Mouse (Mus musculus) MEL (cell line): ENCODE results near the gene Itfg1. TPM values are rescaled to one million over a fixed set of nuclear protein-coding genes. Genes with fewer than 3 reads are reported as not detected.

Experiments used
- DNase-seq: peaks from one replicate; pipeline ENCODE4 v3.0.0; 2011; ENCODE audit warnings: low read depth, low spot score
- H3K27ac ChIP-seq: 2 replicates; pipeline ENCODE4 v1.5.1; 2012; ENCODE audit warnings: low read depth, mild to moderate bottlenecking, control low read depth, low read length, moderate library complexity; ENCODE audit not compliant: control insufficient read depth
- H3K27me3 ChIP-seq, 2 experiments: fragments of 150-350 bp in 1 of 2; sonication (generic) in 1 of 2; 2 replicates each; pipeline ENCODE4 v1.6.1; 2012; ENCODE audit warnings: low read length in 2 of 2, mild to moderate bottlenecking in 2 of 2, improper control_type of control experiment in 1 of 2, moderate library complexity in 1 of 2; ENCODE audit not compliant: insufficient read depth in 2 of 2, control insufficient read depth in 1 of 2
- H3K36me3 ChIP-seq, 2 experiments: 2 replicates each; pipeline ENCODE4 v1.6.1; 2012 to 2014; ENCODE audit warnings: low read length in 2 of 2, improper control_type of control experiment in 1 of 2, inconsistent platforms in 1 of 2, mild to moderate bottlenecking in 1 of 2; ENCODE audit not compliant: insufficient read depth in 2 of 2, control insufficient read depth in 1 of 2
- H3K4me1 ChIP-seq, 2 experiments: fragments of 150-350 bp in 1 of 2; sonication (generic) in 1 of 2; 2 replicates each; pipeline ENCODE4 v1.6.1; 2012; ENCODE audit warnings: low read length in 2 of 2, improper control_type of control experiment in 1 of 2, mild to moderate bottlenecking in 1 of 2; ENCODE audit not compliant: insufficient read depth in 2 of 2, control insufficient read depth in 1 of 2
- H3K4me3 ChIP-seq, 2 experiments: fragments of 150-350 bp in 1 of 2; sonication (generic) in 1 of 2; 2 replicates each; pipeline ENCODE4 v1.5.1; 2012; ENCODE audit warnings: low read depth in 2 of 2, low read length in 2 of 2, mild to moderate bottlenecking in 2 of 2, moderate library complexity in 2 of 2, control low read depth in 1 of 2, improper control_type of control experiment in 1 of 2; ENCODE audit not compliant: control insufficient read depth in 1 of 2, insufficient read depth in 1 of 2
- H3K79me2 ChIP-seq: 2 replicates; pipeline ENCODE4 v1.6.1; 2012; ENCODE audit warnings: mild to moderate bottlenecking, low read length, moderate library complexity; ENCODE audit not compliant: control insufficient read depth, poor library complexity, insufficient read depth
- H3K9ac ChIP-seq: 2 replicates; pipeline ENCODE4 v1.6.1; 2012; ENCODE audit warnings: low read depth, mild to moderate bottlenecking, control low read depth, low read length, moderate library complexity; ENCODE audit not compliant: control insufficient read depth, poor library complexity, severe bottlenecking
- H3K9me3 ChIP-seq: fragments of 150-350 bp; sonication (generic); replicated peaks from 2 replicates; pipeline ENCODE4 v1.6.1; 2012; ENCODE audit warnings: mild to moderate bottlenecking, low read length, improper control_type of control experiment, moderate library complexity; ENCODE audit not compliant: insufficient read depth
- BHLHE40 ChIP-seq: IDR thresholded peaks from 2 replicates; pipeline ENCODE4 v1.6.1; 2012; ENCODE audit warnings: low read depth, mild to moderate bottlenecking, inconsistent platforms, low read length, improper control_type of control experiment, borderline replicate concordance
- CHD2 ChIP-seq: IDR thresholded peaks from 2 replicates; pipeline ENCODE4 v1.6.1; 2011; ENCODE audit warnings: low read length, improper control_type of control experiment
- CTCF ChIP-seq, 3 experiments: IDR thresholded peaks in 2 of 3; conservative IDR thresholded peaks in 1 of 3; 2 replicates each; pipeline ENCODE4 v1.5.1; 2011 to 2012; ENCODE audit warnings: low read length in 3 of 3, low read depth in 2 of 3, mild to moderate bottlenecking in 2 of 3, improper control_type of control experiment in 1 of 3, inconsistent platforms in 1 of 3, mixed read lengths in 1 of 3, moderate library complexity in 1 of 3; ENCODE audit not compliant: control insufficient read depth in 1 of 3, insufficient read depth in 1 of 3, poor library complexity in 1 of 3, severe bottlenecking in 1 of 3
- E2F4 ChIP-seq: IDR thresholded peaks from 2 replicates; pipeline ENCODE4 v1.6.1; 2011; ENCODE audit warnings: low read depth, low read length, improper control_type of control experiment, borderline replicate concordance
- ELF1 ChIP-seq: IDR thresholded peaks from 2 replicates; pipeline ENCODE4 v1.6.1; 2014; ENCODE audit warnings: low read depth, mild to moderate bottlenecking, inconsistent platforms, low read length, improper control_type of control experiment, moderate library complexity
- EP300 ChIP-seq, 2 experiments: IDR thresholded peaks; 2 replicates each; pipeline ENCODE4 v1.6.1; 2011; ENCODE audit warnings: improper control_type of control experiment in 2 of 2, low read length in 2 of 2, low read depth in 1 of 2, mild to moderate bottlenecking in 1 of 2
- ETS1 ChIP-seq: IDR thresholded peaks from 2 replicates; pipeline ENCODE4 v1.6.1; 2012; ENCODE audit warnings: low read depth, mild to moderate bottlenecking, inconsistent platforms, low read length, improper control_type of control experiment, moderate library complexity
- HCFC1 ChIP-seq: IDR thresholded peaks from 2 replicates; pipeline ENCODE4 v1.6.1; 2012; ENCODE audit warnings: low read depth, mild to moderate bottlenecking, inconsistent platforms, low read length, improper control_type of control experiment, moderate library complexity
- JUND ChIP-seq: IDR thresholded peaks from 2 replicates; pipeline ENCODE4 v1.6.1; 2011; ENCODE audit warnings: low read depth, mild to moderate bottlenecking, improper control_type of control experiment, low read length
- MAZ ChIP-seq: IDR thresholded peaks from 2 replicates; pipeline ENCODE4 v1.6.1; 2012; ENCODE audit warnings: low read depth, mild to moderate bottlenecking, inconsistent platforms, low read length, improper control_type of control experiment
- MXI1 ChIP-seq: IDR thresholded peaks from 2 replicates; pipeline ENCODE4 v1.6.1; 2011; ENCODE audit warnings: mild to moderate bottlenecking, low read depth, low read length, improper control_type of control experiment
- MYC ChIP-seq: IDR thresholded peaks from 2 replicates; pipeline ENCODE4 v1.6.1; 2011; ENCODE audit warnings: low read depth, mild to moderate bottlenecking, low read length, improper control_type of control experiment, moderate library complexity
- NELFE ChIP-seq: IDR thresholded peaks from 2 replicates; pipeline ENCODE4 v1.6.1; 2011; ENCODE audit warnings: low read depth, low read length, improper control_type of control experiment
- POLR2A ChIP-seq, 2 experiments: IDR thresholded peaks; 2 replicates each; pipeline ENCODE4 v1.6.1; 2011 to 2012; ENCODE audit warnings: low read length in 2 of 2, mild to moderate bottlenecking in 2 of 2, control low read depth in 1 of 2, improper control_type of control experiment in 1 of 2, low read depth in 1 of 2, moderate library complexity in 1 of 2; ENCODE audit not compliant: control insufficient read depth in 1 of 2, insufficient read depth in 1 of 2, poor library complexity in 1 of 2
- POLR2AphosphoS5 ChIP-seq: IDR thresholded peaks from 2 replicates; pipeline ENCODE4 v1.6.1; 2012; ENCODE audit warnings: low read depth, borderline replicate concordance, mild to moderate bottlenecking, inconsistent platforms, low read length, moderate library complexity, mixed read lengths
- RAD21 ChIP-seq: IDR thresholded peaks from 2 replicates; pipeline ENCODE4 v1.6.1; 2011; ENCODE audit warnings: mild to moderate bottlenecking, low read depth, low read length, improper control_type of control experiment
- SMC3 ChIP-seq: IDR thresholded peaks from 2 replicates; pipeline ENCODE4 v1.6.1; 2011; ENCODE audit warnings: low read depth, low read length, improper control_type of control experiment
- UBTF ChIP-seq: IDR thresholded peaks from 2 replicates; pipeline ENCODE4 v1.6.1; 2012; ENCODE audit warnings: low read depth, mild to moderate bottlenecking, inconsistent platforms, low read length, improper control_type of control experiment, moderate library complexity, borderline replicate concordance; ENCODE audit not compliant: insufficient read depth
- ZC3H11A ChIP-seq: IDR thresholded peaks from 2 replicates; pipeline ENCODE4 v1.6.1; 2012; ENCODE audit warnings: low read depth, mild to moderate bottlenecking, inconsistent platforms, low read length, improper control_type of control experiment
- polyA plus RNA-seq, 2 experiments: library from polyadenylated mRNA; stranded (reverse) in 1 of 2; unstranded in 1 of 2; fragments of >175 nt in 1 of 2; fragments of >200 nt in 1 of 2; gene quantifications; 2 replicates each; pipeline versions ENCODE4 v1.2.1 to v1.2.4; 2012; ENCODE audit warnings: low replicate concordance in 2 of 2, low read depth in 1 of 2; ENCODE audit not compliant: insufficient read length in 2 of 2, insufficient read depth in 1 of 2, missing spikeins in 1 of 2
- total RNA-seq: library from RNA; depleted of rRNA; stranded (reverse); fragments of 300-350 nt; gene quantifications from 2 replicates; pipeline ENCODE4 v1.2.3, GENCODE M21; 2012

Itfg1 gene
- total and polyA plus RNA-seq, 3 experiments: 21.8 to 26.7 TPM; not detected in 1

GRCm38 (mm10) chr8:85700751-85701351 is 139.9 kb downstream of the Itfg1 start, which contains the start of gene Neto2 (continued):
- TF ChIP-seq ETS1 (0 out of 2 replicates have a peak, but pooled peaks have one; percentile 7), RAD21 (no peak), MXI1 (0 out of 2 replicates have a peak, but pooled peaks have one; percentile 25)

- Histone ChIP-seq H3K36me3 (peaks cover 0 to 15% of the 10 kb centered on the region in 2 experiments; a peak in 2 of 4 replicates), H3K4me1 (peaks cover 4 to 15% of the 10 kb centered on the region in 2 experiments; a peak in 3 of 4 replicates), H3K27me3 (no peaks in the 10 kb centered on the region), H3K27ac (peak overlapping the region; percentile 45; the same call in 1 of the 2 replicates), H3K79me2 (peaks cover 3% of the 10 kb centered on the region; the same call in 1 of the 2 replicates), H3K4me3 (peak overlapping the region; percentile 52 to 89), H3K9ac (peak overlapping the region; percentile 80), H3K9me3 (no peaks in the 10 kb centered on the region)
- peak; percentile 79 for DNase-seq
- no peak for TF ChIP-seq NELFE
- TF ChIP-seq POLR2A (IDR thresholded peaks at IDR 0.05; ENCODE audit: control insufficient read depth in 1 of 2, insufficient read depth in 1 of 2, low read depth in 1 of 2, low read length in 2 of 2, poor library complexity in 1 of 2): no peak
- TF ChIP-seq ZC3H11A: peak; percentile 36
- peak; percentile 62 for TF ChIP-seq SMC3
- TF ChIP-seq HCFC1: no peak; the same call in 1 of the 2 replicates
- TF ChIP-seq EP300 (IDR thresholded peaks at IDR 0.05; ENCODE audit: low read depth in 1 of 2, low read length in 2 of 2): no peak
- peak; percentile 88; the same call in 1 of the 2 replicates for TF ChIP-seq UBTF
- TF ChIP-seq RAD21: peak; percentile 46
- peak; percentile 23; the same call in 1 of the 2 replicates for TF ChIP-seq MXI1
- peak in 2 of 3 experiments; percentile 64 to 81; a peak in 5 of 6 replicates for TF ChIP-seq CTCF (IDR thresholded peaks at IDR 0.05 in 2 of 3, conservative IDR thresholded peaks at IDR 0.05 in 1 of 3; ENCODE audit: control insufficient read depth in 1 of 3, insufficient read depth in 1 of 3, low read depth in 2 of 3, low read length in 3 of 3, poor library complexity in 1 of 3, severe bottlenecking in 1 of 3)
- no peak for TF ChIP-seq POLR2AphosphoS5
- TF ChIP-seq JUND: no peak
Observed at GRCm38 (mm10) chr8:85700101-85700750, 140.5 kb downstream of the Itfg1 start.

- peak overlapping the region; percentile 39 to 52; a peak in 3 of 4 replicates for H3K4me3 ChIP-seq
- H3K27me3 ChIP-seq: no peaks in the 10 kb centered on the region
- H3K27ac ChIP-seq: no peak overlapping the region
- H3K79me2 ChIP-seq: peaks cover 3% of the 10 kb centered on the region; the same call in 1 of the 2 replicates
- peak; percentile 89 for DNase-seq
- H3K36me3 ChIP-seq: peaks cover 0 to 11% of the 10 kb centered on the region in 2 experiments; a peak in 2 of 4 replicates
- no peaks in the 10 kb centered on the region for H3K9me3 ChIP-seq
- H3K4me1 ChIP-seq: peaks cover 4 to 5% of the 10 kb centered on the region in 2 experiments; a peak in 3 of 4 replicates
- H3K9ac ChIP-seq: peak overlapping the region; percentile 40; the same call in 1 of the 2 replicates
- no peak for TF ChIP-seq MAZ
- TF ChIP-seq BHLHE40: no peak
- TF ChIP-seq MXI1: no peak
- TF ChIP-seq CHD2: no peak
- TF ChIP-seq NELFE: no peak
- 0 out of 2 replicates have a peak, but pooled peaks have one; percentile 38 for TF ChIP-seq MYC
- peak; percentile 90 for TF ChIP-seq ZC3H11A
- TF ChIP-seq RAD21: peak; percentile 97
- TF ChIP-seq POLR2A (IDR thresholded peaks at IDR 0.05; ENCODE audit: control insufficient read depth in 1 of 2, insufficient read depth in 1 of 2, low read depth in 1 of 2, low read length in 2 of 2, poor library complexity in 1 of 2): no peak
- peak; percentile 81 for TF ChIP-seq SMC3
- TF ChIP-seq CTCF (IDR thresholded peaks at IDR 0.05 in 2 of 3, conservative IDR thresholded peaks at IDR 0.05 in 1 of 3; ENCODE audit: control insufficient read depth in 1 of 3, insufficient read depth in 1 of 3, low read depth in 2 of 3, low read length in 3 of 3, poor library complexity in 1 of 3, severe bottlenecking in 1 of 3): peak; percentile 82 to 91 (median 87)
- TF ChIP-seq ELF1: no peak
- no peak for TF ChIP-seq E2F4
Observed at GRCm38 (mm10) chr8:85699051-85699450, 141.7 kb downstream of the Itfg1 start.
